In genomic region chr7:25789129-25789440, GRCm38 (mm10) we compare ENCODE assay signal across 9 mouse cellular contexts. TPM values are rescaled to one million over a fixed set of nuclear protein-coding genes. Genes with fewer than 3 reads are reported as not detected.
DNase-seq lines count a peak whose midpoint lies in the region; ATAC-seq and TF ChIP-seq lines count a peak whose summit lies in the region.
"Had no signal": no experiment of that assay in that cellular context is flagged by ENCODE, and none has a peak within 500 bp of the region (broad histone marks: within the 10 kb centered on the region; RNA-seq: fewer than 3 reads in every experiment).

No protein-coding gene starts in this region.

- peak overlapping the region; percentile 19; the same call in 1 of the 2 replicates for H3K9ac ChIP-seq in heart, adult 2 months (ENCODE audit: low read depth, low read length)
- 0 out of 2 replicates have a peak overlapping the region, but pooled peaks have one; percentile 66 for H3K9ac ChIP-seq in midbrain, embryonic 12.5 days (replicated peaks)
- H3K9ac ChIP-seq: liver, embryonic 14.5 days had no signal

- no peak for ATAC-seq in midbrain, embryonic 12.5 days (ENCODE audit: low FRiP score, low read depth)
- ATAC-seq in erythroid progenitor cell, adult 5-6 weeks (replicated peaks; ENCODE audit: low FRiP score, poor library complexity, severe bottlenecking): no peak

- no peak for TF ChIP-seq EP300 in heart, adult 2 months (IDR thresholded peaks at IDR 0.05; ENCODE audit: insufficient read depth, low read depth, low read length)

- H3K4me1 ChIP-seq in heart, adult 2 months (ENCODE audit: control insufficient read depth, insufficient read depth, low read length): peaks cover 6% of the 10 kb centered on the region
- peaks cover 29% of the 10 kb centered on the region for H3K4me1 ChIP-seq in hindbrain, embryonic 10.5 days (replicated peaks)
- H3K4me1 ChIP-seq in midbrain, embryonic 12.5 days: peaks cover 25% of the 10 kb centered on the region

- no peak for TF ChIP-seq CTCF in heart, adult 2 months (IDR thresholded peaks at IDR 0.05)

- peak overlapping the region; percentile 41 for H3K27ac ChIP-seq in heart, adult 2 months
- peak overlapping the region; percentile 86 for H3K27ac ChIP-seq in hindbrain, embryonic 10.5 days
- no peak overlapping the region for H3K27ac ChIP-seq in midbrain, embryonic 12.5 days (replicated peaks)
- H3K27ac ChIP-seq: liver, embryonic 14.5 days had no signal

- H3K79me2 ChIP-seq in heart, adult 2 months (replicated peaks; ENCODE audit: control insufficient read depth, insufficient read depth, low read length): no peaks in the 10 kb centered on the region

- no peak overlapping the region for H3K4me3 ChIP-seq in heart, adult 2 months
- H3K4me3 ChIP-seq in hindbrain, embryonic 10.5 days: peak overlapping the region; percentile 65
- H3K4me3 ChIP-seq in midbrain, embryonic 12.5 days: peak overlapping the region; percentile 50

- WGBS in heart, adult 2 months: 55% methylated on average over 3 of the region's 3 CpGs
- WGBS in hindbrain, embryonic 10.5 days: 28% methylated on average over 3 of the region's 3 CpGs
- WGBS in midbrain, embryonic 12.5 days: 25% methylated on average over 3 of the region's 3 CpGs

- H3K27me3 ChIP-seq in heart, adult 2 months (ENCODE audit: control insufficient read depth, insufficient read depth, low read length): no peaks in the 10 kb centered on the region
- peaks cover 17% of the 10 kb centered on the region; the same call in 1 of the 2 replicates for H3K27me3 ChIP-seq in hindbrain, embryonic 10.5 days (ENCODE audit: insufficient read depth, poor library complexity, severe bottlenecking)
- H3K27me3 ChIP-seq in midbrain, embryonic 12.5 days: no peaks in the 10 kb centered on the region

- H3K9me3 ChIP-seq in hindbrain, embryonic 10.5 days: no peaks in the 10 kb centered on the region
- no peaks in the 10 kb centered on the region for H3K9me3 ChIP-seq in midbrain, embryonic 12.5 days

- TF ChIP-seq POLR2A in heart, adult 2 months (IDR thresholded peaks at IDR 0.05; ENCODE audit: insufficient read depth, low read depth, low read length): no peak

- DNase-seq in heart, adult 2 months: no peak
- DNase-seq in heart, adult 8-10 months (ENCODE audit: low spot score): no peak
- peak; percentile 36 for DNase-seq in Muller cell, postnatal 12 days (ENCODE audit: inconsistent ontology term)
- DNase-seq in hindbrain, embryonic 10.5 days (ENCODE audit: low spot score): peak; percentile 18
- no peak for DNase-seq in cerebellum, postnatal 25 days
- DNase-seq in adrenal gland, adult (ENCODE audit: inconsistent age in 2 of 2, low spot score in 1 of 2): no peak

- peak overlapping the region; percentile 83 for H3K4me2 ChIP-seq in midbrain, embryonic 12.5 days (replicated peaks)

- intact Hi-C loops in heart, adult 2 months (cut with DNase I): no loop called here

- no peaks in the 10 kb centered on the region for H3K36me3 ChIP-seq in heart, adult 2 months (ENCODE audit: control insufficient read depth, insufficient read depth, low read length)
- H3K36me3 ChIP-seq in hindbrain, embryonic 10.5 days: no peaks in the 10 kb centered on the region
- no peaks in the 10 kb centered on the region for H3K36me3 ChIP-seq in midbrain, embryonic 12.5 days

RNA-seq across cellular contexts. Expression of gene Axl, which starts 0.6 kb away (rescaled TPM):
- total RNA-seq in heart, adult 2 months (2021): 10 to 100 TPM; 75.0 to 82.4 TPM
- polyA plus RNA-seq in heart, adult 2 months (2012; rRNA removed): 51.8 and 73.7 TPM in 2 replicates
- 10 to 100 TPM; 50.2 to 70.9 (median 65.9) TPM for total RNA-seq in heart, adult 8-10 months (2022)
- 15.0 and 18.4 TPM in 2 replicates for polyA plus RNA-seq in hindbrain, embryonic 10.5 days (2016; fragmentation: Nextera tagmentation; extraction: Ambion mirVana)
- polyA plus RNA-seq in midbrain, embryonic 12.5 days (2016; fragmentation: Nextera tagmentation; extraction: Ambion mirVana): 27.3 and 27.8 TPM in 2 replicates
- total RNA-seq in erythroid progenitor cell, adult 5-6 weeks (2015; ENCODE audit: low replicate concordance): 51.9 and 61.6 TPM in 2 replicates
- 27.2 and 58.7 TPM in 2 replicates for total RNA-seq in erythroid progenitor cell, adult 5-6 weeks (2017; ENCODE audit: low replicate concordance)

RNA-seq across cellular contexts. Expression of gene Cyp2s1, which starts 27.6 kb away (rescaled TPM):
- 1 to 10 TPM; 5.7 to 5.9 TPM for total RNA-seq in heart, adult 2 months (2021)
- 5.4 and 10.1 TPM in 2 replicates for polyA plus RNA-seq in heart, adult 2 months (2012; rRNA removed)
- total RNA-seq in heart, adult 8-10 months (2022): 10 to 100 TPM in 1 of 4 experiments, 1 to 10 TPM in 3; 4.1 to 11.5 (median 5.2) TPM
- polyA plus RNA-seq in hindbrain, embryonic 10.5 days (2016; fragmentation: Nextera tagmentation; extraction: Ambion mirVana): 0.44 and 0.46 TPM in 2 replicates
- 0.55 and 0.64 TPM in 2 replicates for polyA plus RNA-seq in midbrain, embryonic 12.5 days (2016; fragmentation: Nextera tagmentation; extraction: Ambion mirVana)
- not detected in 2 replicates for total RNA-seq in erythroid progenitor cell, adult 5-6 weeks (2015; ENCODE audit: low replicate concordance)
- total RNA-seq in erythroid progenitor cell, adult 5-6 weeks (2017; ENCODE audit: low replicate concordance): not detected in 2 replicates

RNA-seq across cellular contexts. Expression of gene Hnrnpul1, which starts 34.5 kb away (rescaled TPM):
- total RNA-seq in heart, adult 2 months (2021): 10 to 100 TPM; 71.0 to 76.2 TPM
- 24.5 and 29.4 TPM in 2 replicates for polyA plus RNA-seq in heart, adult 2 months (2012; rRNA removed)
- total RNA-seq in heart, adult 8-10 months (2022): 10 to 100 TPM; 65.8 to 82.6 (median 71.5) TPM
- polyA plus RNA-seq in hindbrain, embryonic 10.5 days (2016; fragmentation: Nextera tagmentation; extraction: Ambion mirVana): 60.5 and 61.6 TPM in 2 replicates
- polyA plus RNA-seq in midbrain, embryonic 12.5 days (2016; fragmentation: Nextera tagmentation; extraction: Ambion mirVana): 70.0 and 80.5 TPM in 2 replicates
- 186 and 195 TPM in 2 replicates for total RNA-seq in erythroid progenitor cell, adult 5-6 weeks (2015; ENCODE audit: low replicate concordance)
- total RNA-seq in erythroid progenitor cell, adult 5-6 weeks (2017; ENCODE audit: low replicate concordance): 179 and 256 TPM in 2 replicates

Comparison
In these comparisons a context has a peak if more than half of its experiments do, and no peak if none do; other contexts are left out.
1. DNase-seq: peak in Muller cell, postnatal 12 days (single experiment) and hindbrain, embryonic 10.5 days (single experiment); none in heart, adult 2 months (0 of 2), heart, adult 8-10 months (single experiment), cerebellum, postnatal 25 days (0 of 2) and adrenal gland, adult (0 of 2).
2. RNA of gene Cyp2s1, which starts 27.6 kb away (total RNA-seq): 4.1 to 11.5 TPM in heart, adult 8-10 months and 5.7 to 5.9 TPM in heart, adult 2 months; not detected in erythroid progenitor cell, adult 5-6 weeks; every median in the first group is over 4 times any median in the second.